Mouse (Mus musculus): Measurements from ENCODE around the gene Smr3a.

The Smr3a gene

GRCm38 (mm10) chr5:88002249-88002648, at the start of gene Smr3a:
Gene Smr3a (plus strand): TSS chr5:88002549.
- no peak for DNase-seq (ENCODE audit: low spot score)

GRCm38 (mm10) chr5:87969201-87969600, 33.1 kb upstream of the Smr3a start, which contains the start of the genes 2310003L06Rik and Gm28434:
Gene 2310003L06Rik (plus strand): TSS chr5:87969459.
Gene Gm28434 (plus strand): TSS chr5:87969517.
- DNase-seq (ENCODE audit: low spot score) = no peak

GRCm38 (mm10) chr5:87979139-87979538, 23.2 kb upstream of the Smr3a start, which contains the start of gene Cabs1:
Gene Cabs1 (plus strand): TSS chr5:87979439.
- no peak for DNase-seq (ENCODE audit: low spot score)

- no peak for DNase-seq (ENCODE audit: low spot score)
These were observed 19.7 kb upstream of the Smr3a start for GRCm38 (mm10) chr5:87982468-87983214.

GRCm38 (mm10) chr5:88005241-88005640, 2.9 kb downstream of the Smr3a start:
- DNase-seq (ENCODE audit: low spot score) = no peak
